Mouse (Mus musculus) ES-E14 (cell line): ENCODE results near the gene Cox4i1.

Experiments used
- CHD2 ChIP-seq: IDR thresholded peaks from 2 replicates; pipeline ENCODE4 v1.6.1; 2014; ENCODE audit warnings: mild to moderate bottlenecking, low read depth, low read length, inconsistent platforms
- HCFC1 ChIP-seq: IDR thresholded peaks from 2 replicates; pipeline ENCODE4 v1.6.1; 2012; ENCODE audit warnings: low read length, inconsistent platforms, borderline replicate concordance; ENCODE audit not compliant: insufficient read depth
- ZNF384 ChIP-seq: IDR thresholded peaks from 2 replicates; pipeline ENCODE4 v1.6.1; 2012; ENCODE audit warnings: low read depth, low read length, inconsistent platforms

- TF ChIP-seq HCFC1: no peak
- no peak for TF ChIP-seq ZNF384
- TF ChIP-seq CHD2: no peak
Measured at GRCm38 (mm10) chr8:120699079-120699478, 31.1 kb downstream of the Cox4i1 start.
